Mouse (Mus musculus) brain, adult 10 weeks (tissue): Measurements from ENCODE around the gene Ryr2. TPM values are rescaled to one million over a fixed set of nuclear protein-coding genes. Genes with fewer than 3 reads are reported as not detected.

Source experiments
- polyA plus RNA-seq: library from polyadenylated mRNA; stranded (reverse); fragments of 350-450 nt; fragmentation: Illumina TruSeq; extraction: RNeasy Lipid Tissue Mini Kit (QIAGEN cat#74804); gene quantifications from one replicate; pipeline ENCODE4 v1.2.3, GENCODE M21; 2015; ENCODE audit warnings: low read depth, low replicate concordance

The Ryr2 gene
- polyA plus RNA-seq: 66.3 TPM

GRCm38 (mm10) chr13:12106662-12107632 is at the start of gene Ryr2:
Gene Ryr2, minus strand, starts transcription at chr13:12106945.

Other genes starting within 250 kb of the Ryr2 start
- gene Mtr, start 151.2 kb upstream of the Ryr2 start, polyA plus RNA-seq: 6.5 TPM
- 17.0 TPM for gene Actn2, start 233.8 kb upstream of the Ryr2 start, polyA plus RNA-seq